ENCODE assay signal across 12 mouse cellular contexts in the genomic region with DNA sequence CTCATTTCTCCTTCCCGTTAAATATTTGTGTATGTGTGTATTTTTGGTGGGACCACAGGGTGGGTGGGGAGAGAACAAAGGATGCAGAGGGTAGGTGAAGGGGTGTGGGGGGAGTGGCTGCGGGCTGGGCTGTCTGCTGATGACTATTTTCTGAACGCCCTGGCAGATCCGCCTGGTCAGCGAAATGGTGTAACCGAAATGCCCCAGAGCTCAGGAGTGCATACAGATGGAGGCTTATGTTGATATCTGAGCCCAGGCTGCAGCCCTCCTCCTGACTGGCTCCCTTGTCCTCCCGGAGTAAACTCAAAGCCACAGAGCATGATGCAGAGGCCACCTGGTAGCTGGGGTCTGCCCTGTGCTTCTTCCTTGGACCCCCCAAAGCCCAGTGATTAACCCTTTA. TPM values are rescaled to one million over a fixed set of nuclear protein-coding genes. Genes with fewer than 3 reads are reported as not detected.
DNase-seq lines count a peak whose midpoint lies in the region; ATAC-seq and TF ChIP-seq lines count a peak whose summit lies in the region.
"Had no signal": no experiment of that assay in that cellular context is flagged by ENCODE, and none has a peak within 500 bp of the region (broad histone marks: within the 10 kb centered on the region; RNA-seq: fewer than 3 reads in every experiment).

No protein-coding gene starts in this region.

- no peak for ATAC-seq in limb, embryonic 12.5 days (ENCODE audit: insufficient number of reproducible peaks, insufficient read depth, low FRiP score, low TSS enrichment, low read depth)
- no peak for ATAC-seq in hindbrain, embryonic 14.5 days (ENCODE audit: low FRiP score)
- ATAC-seq in limb, embryonic 14.5 days (ENCODE audit: low FRiP score, low read depth), result no peak
- ATAC-seq: liver, embryonic 12.5 days had no signal

- H3K4me1 ChIP-seq in limb, embryonic 12.5 days (replicated peaks), result 0 out of 2 replicates have a peak, but pooled peaks cover 7% of the 10 kb centered on the region
- no peaks in the 10 kb centered on the region for H3K4me1 ChIP-seq in limb, embryonic 10.5 days
- H3K4me1 ChIP-seq in hindbrain, embryonic 14.5 days (replicated peaks; ENCODE audit: control insufficient read depth, insufficient read depth, low read length), result 0 out of 2 replicates have a peak, but pooled peaks cover 7% of the 10 kb centered on the region
- H3K4me1 ChIP-seq in limb, embryonic 14.5 days (ENCODE audit: control insufficient read depth, insufficient read depth, low read length), result peaks cover 3% of the 10 kb centered on the region; the same call in 1 of the 2 replicates
- H3K4me1 ChIP-seq: liver, embryonic 12.5 days had no signal

- no peak overlapping the region for H3K9ac ChIP-seq in limb, embryonic 12.5 days (replicated peaks)
- no peak overlapping the region for H3K9ac ChIP-seq in hindbrain, embryonic 14.5 days
- no peak overlapping the region for H3K9ac ChIP-seq in limb, embryonic 14.5 days (ENCODE audit: low read depth, low read length, severe bottlenecking)
- H3K9ac ChIP-seq: liver, embryonic 12.5 days had no signal

- 74% methylated on average over 7 of the region's 7 CpGs for WGBS in limb, embryonic 12.5 days
- 93% methylated on average over 7 of the region's 7 CpGs for WGBS in limb, embryonic 10.5 days
- 51% methylated on average over 7 of the region's 7 CpGs for WGBS in hindbrain, embryonic 14.5 days
- 56% methylated on average over 7 of the region's 7 CpGs for WGBS in limb, embryonic 14.5 days

- H3K4me3 ChIP-seq in limb, embryonic 12.5 days (replicated peaks), result no peak overlapping the region
- H3K4me3 ChIP-seq in limb, embryonic 10.5 days, result no peak overlapping the region
- H3K4me3 ChIP-seq in hindbrain, embryonic 14.5 days (replicated peaks; ENCODE audit: low read length), result no peak overlapping the region
- H3K4me3 ChIP-seq in limb, embryonic 14.5 days (replicated peaks; ENCODE audit: low read length), result no peak overlapping the region
- H3K4me3 ChIP-seq: liver, embryonic 12.5 days; myocyte had no signal

- H3K27me3 ChIP-seq in limb, embryonic 12.5 days, result no peaks in the 10 kb centered on the region
- no peaks in the 10 kb centered on the region for H3K27me3 ChIP-seq in limb, embryonic 10.5 days (ENCODE audit: low read depth, poor library complexity, severe bottlenecking)
- H3K27me3 ChIP-seq in hindbrain, embryonic 14.5 days (ENCODE audit: control insufficient read depth, insufficient read depth, low read length), result no peaks in the 10 kb centered on the region
- no peaks in the 10 kb centered on the region for H3K27me3 ChIP-seq in limb, embryonic 14.5 days (ENCODE audit: control insufficient read depth, insufficient read depth, low read length)
- H3K27me3 ChIP-seq: liver, embryonic 12.5 days had no signal

- peak overlapping the region; percentile 12 for H3K27ac ChIP-seq in limb, embryonic 12.5 days
- no peak overlapping the region for H3K27ac ChIP-seq in limb, embryonic 10.5 days
- peak overlapping the region; percentile 63 for H3K27ac ChIP-seq in hindbrain, embryonic 14.5 days
- H3K27ac ChIP-seq in limb, embryonic 14.5 days (replicated peaks; ENCODE audit: low read depth, low read length), result peak overlapping the region; percentile 50; the same call in 1 of the 2 replicates
- H3K27ac ChIP-seq: liver, embryonic 12.5 days had no signal

- TF ChIP-seq POLR2A in limb, embryonic 14.5 days (IDR thresholded peaks at IDR 0.05; ENCODE audit: borderline replicate concordance, extremely low read depth, insufficient read depth, insufficient read length), result no peak

- no peak for DNase-seq in limb, embryonic 10.5 days (ENCODE audit: low spot score)
- DNase-seq in hindbrain, embryonic 14.5 days (ENCODE audit: low spot score), result no peak
- no peak for DNase-seq in limb, embryonic 14.5 days (ENCODE audit: low spot score)
- DNase-seq in skeletal muscle tissue, adult 2 months (ENCODE audit: low read depth, low spot score), result peak; percentile 20
- no peak for DNase-seq in adrenal gland, adult 2 months
- DNase-seq in thymus, postnatal 10 days (ENCODE audit: low spot score in 2 of 2), result no peak
- DNase-seq in adrenal gland, adult (ENCODE audit: inconsistent age in 2 of 2, low spot score in 1 of 2), result no peak
- DNase-seq: retina, postnatal 1 day; thymus, postnatal 14 days had no signal

- H3K4me2 ChIP-seq in limb, embryonic 12.5 days, result no peak overlapping the region
- H3K4me2 ChIP-seq in hindbrain, embryonic 14.5 days (replicated peaks), result no peak overlapping the region
- H3K4me2 ChIP-seq in limb, embryonic 14.5 days (replicated peaks; ENCODE audit: low read depth, low read length, severe bottlenecking), result no peak overlapping the region
- H3K4me2 ChIP-seq: liver, embryonic 12.5 days had no signal

- H3K36me3 ChIP-seq in limb, embryonic 12.5 days, result peaks cover 85% of the 10 kb centered on the region
- H3K36me3 ChIP-seq in limb, embryonic 10.5 days, result peaks cover 87% of the 10 kb centered on the region
- H3K36me3 ChIP-seq in hindbrain, embryonic 14.5 days (replicated peaks; ENCODE audit: control insufficient read depth, insufficient read depth), result peaks cover 64% of the 10 kb centered on the region
- H3K36me3 ChIP-seq in limb, embryonic 14.5 days (ENCODE audit: control insufficient read depth, insufficient read depth, low read length), result peaks cover 75% of the 10 kb centered on the region

- no peaks in the 10 kb centered on the region for H3K9me3 ChIP-seq in limb, embryonic 12.5 days
- H3K9me3 ChIP-seq in limb, embryonic 10.5 days (replicated peaks), result no peaks in the 10 kb centered on the region
- no peaks in the 10 kb centered on the region for H3K9me3 ChIP-seq in hindbrain, embryonic 14.5 days (ENCODE audit: control insufficient read depth, low read length)
- no peaks in the 10 kb centered on the region for H3K9me3 ChIP-seq in limb, embryonic 14.5 days (ENCODE audit: control insufficient read depth, low read length)
- H3K9me3 ChIP-seq: liver, embryonic 12.5 days had no signal

RNA-seq across cellular contexts. Expression of a gene that starts 47.4 kb away (rescaled TPM):
- polyA plus RNA-seq in limb, embryonic 12.5 days (2016; fragmentation: Nextera tagmentation; extraction: Ambion mirVana), result 69.6 and 72.2 TPM in 2 replicates
- 67.5 and 77.3 TPM in 2 replicates for polyA plus RNA-seq in limb, embryonic 10.5 days (2016; fragmentation: Nextera tagmentation; extraction: Ambion mirVana)
- polyA plus RNA-seq in hindbrain, embryonic 14.5 days (2014; fragmentation: Nextera tagmentation; extraction: Ambion mirVana), result 67.1 and 68.2 TPM in 2 replicates
- 85.0 and 108 TPM in 2 replicates for polyA plus RNA-seq in limb, embryonic 14.5 days (2012; rRNA removed)
- 71.9 and 78.1 TPM in 2 replicates for polyA plus RNA-seq in limb, embryonic 14.5 days (2014; fragmentation: Nextera tagmentation; extraction: Ambion mirVana)
- 10 to 100 TPM; 34.9 to 87.8 TPM for total RNA-seq in adrenal gland, adult 2 months (2021)
- 43.2 and 43.3 TPM in 2 replicates for polyA plus RNA-seq in adrenal gland, adult 2 months (2012; rRNA removed)
